Comparison of ENCODE assay signal across 8 mouse cellular contexts in the genomic region with DNA sequence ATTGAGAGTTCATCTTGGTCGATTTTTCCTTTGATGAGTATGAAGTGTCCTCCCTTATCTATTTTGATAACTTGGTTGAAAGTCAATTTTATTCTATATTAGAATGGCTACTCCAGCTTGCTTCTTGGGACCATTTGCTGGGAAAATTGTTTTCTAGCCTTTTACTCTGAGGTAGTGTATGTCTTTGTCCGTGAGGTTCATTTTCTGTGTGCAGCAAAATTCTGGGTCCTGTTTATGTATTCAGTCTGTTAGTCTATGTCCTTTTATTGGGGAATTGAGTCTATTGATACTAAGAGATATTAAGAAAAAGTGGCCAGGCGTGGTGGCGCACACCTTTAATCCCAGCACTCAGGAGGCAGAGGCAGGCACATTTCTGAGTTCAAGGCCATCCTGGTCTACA. TPM values are rescaled to one million over a fixed set of nuclear protein-coding genes. Genes with fewer than 3 reads are reported as not detected.
A peak's percentile ranks its signal among the peaks of the same experiment; 100 is the strongest.
DNase-seq lines count a peak whose midpoint lies in the region; ATAC-seq and TF ChIP-seq lines count a peak whose summit lies in the region.
"Not testable (repeated sequence)": the region's sequence is repeated elsewhere in the genome, so short reads cannot be mapped to it uniquely, and the experiment has no call there.

No protein-coding gene starts in this region.

- peak overlapping the region; percentile 33 for H3K4me3 ChIP-seq in forebrain, embryonic 13.5 days
- peak overlapping the region; percentile 40 for H3K4me3 ChIP-seq in heart, embryonic 16.5 days (ENCODE audit: low read length)
- peak overlapping the region; percentile 31 for H3K4me3 ChIP-seq in intestine, embryonic 16.5 days (ENCODE audit: low read length)
- peak overlapping the region; percentile 25 for H3K4me3 ChIP-seq in limb, embryonic 14.5 days (replicated peaks; ENCODE audit: low read length)
- peak overlapping the region; percentile 34 for H3K4me3 ChIP-seq in lung, embryonic 16.5 days (ENCODE audit: low read length)
- H3K4me3 ChIP-seq in neural tube, embryonic 11.5 days (ENCODE audit: low read depth, low read length) = peak overlapping the region; percentile 21
- peak overlapping the region; percentile 25 for H3K4me3 ChIP-seq in stomach, postnatal 0 days (ENCODE audit: low read depth, low read length)

- H3K9ac ChIP-seq in forebrain, embryonic 13.5 days = peak overlapping the region; percentile 56
- peak overlapping the region; percentile 41; the same call in 1 of the 2 replicates for H3K9ac ChIP-seq in heart, embryonic 16.5 days (ENCODE audit: low read length)
- not testable (repeated sequence) for H3K9ac ChIP-seq in intestine, embryonic 16.5 days (ENCODE audit: low read depth, low read length); limb, embryonic 14.5 days (ENCODE audit: low read depth, low read length, severe bottlenecking); lung, embryonic 16.5 days (ENCODE audit: low read length); neural tube, embryonic 11.5 days (ENCODE audit: low read length); stomach, postnatal 0 days (ENCODE audit: low read length)

- peak; percentile 28 for DNase-seq in embryo, embryonic 10.5 days (ENCODE audit: low spot score)
- DNase-seq in limb, embryonic 14.5 days (ENCODE audit: low spot score); neural tube, embryonic 11.5 days (ENCODE audit: low spot score); stomach, postnatal 0 days (ENCODE audit: low spot score): not testable (repeated sequence)

- not testable (repeated sequence) for TF ChIP-seq POLR2A in limb, embryonic 14.5 days (IDR thresholded peaks at IDR 0.05; ENCODE audit: borderline replicate concordance, extremely low read depth, insufficient read depth, insufficient read length)

- H3K27ac ChIP-seq in forebrain, embryonic 13.5 days; heart, embryonic 16.5 days (ENCODE audit: low read length); intestine, embryonic 16.5 days (ENCODE audit: low read length); limb, embryonic 14.5 days (replicated peaks; ENCODE audit: low read depth, low read length); lung, embryonic 16.5 days (ENCODE audit: low read length); neural tube, embryonic 11.5 days (ENCODE audit: low read depth, low read length); stomach, postnatal 0 days (replicated peaks): not testable (repeated sequence)

- peak overlapping the region; percentile 56 for H3K4me2 ChIP-seq in forebrain, embryonic 13.5 days
- H3K4me2 ChIP-seq in heart, embryonic 16.5 days (ENCODE audit: low read depth, low read length) = peak overlapping the region; percentile 66
- peak overlapping the region; percentile 53 for H3K4me2 ChIP-seq in intestine, embryonic 16.5 days (ENCODE audit: low read depth, low read length)
- H3K4me2 ChIP-seq in limb, embryonic 14.5 days (replicated peaks; ENCODE audit: low read depth, low read length, severe bottlenecking) = peak overlapping the region; percentile 43
- peak overlapping the region; percentile 51 for H3K4me2 ChIP-seq in lung, embryonic 16.5 days (ENCODE audit: low read depth, low read length)
- peak overlapping the region; percentile 38 for H3K4me2 ChIP-seq in neural tube, embryonic 11.5 days (ENCODE audit: low read depth)
- H3K4me2 ChIP-seq in stomach, postnatal 0 days (replicated peaks; ENCODE audit: low read depth) = peak overlapping the region; percentile 44

- H3K4me1 ChIP-seq in forebrain, embryonic 13.5 days; heart, embryonic 16.5 days (ENCODE audit: control insufficient read depth, insufficient read depth, low read length); intestine, embryonic 16.5 days (ENCODE audit: control insufficient read depth, insufficient read depth, low read length); limb, embryonic 14.5 days (ENCODE audit: control insufficient read depth, insufficient read depth, low read length); lung, embryonic 16.5 days (replicated peaks; ENCODE audit: control insufficient read depth, insufficient read depth, low read length); neural tube, embryonic 11.5 days (ENCODE audit: control insufficient read depth, insufficient read depth, low read length); stomach, postnatal 0 days (replicated peaks; ENCODE audit: control insufficient read depth, insufficient read depth): not testable (repeated sequence)

- not testable (repeated sequence) for TF ChIP-seq EP300 in stomach, postnatal 0 days (optimal IDR thresholded peaks at IDR 0.05)

- 40% methylated on average over 4 of the region's 4 CpGs for WGBS in forebrain, embryonic 13.5 days
- WGBS in heart, embryonic 16.5 days = 48% methylated on average over 4 of the region's 4 CpGs
- 43% methylated on average over 4 of the region's 4 CpGs for WGBS in intestine, embryonic 16.5 days
- 48% methylated on average over 4 of the region's 4 CpGs for WGBS in limb, embryonic 14.5 days
- WGBS in lung, embryonic 16.5 days = 28% methylated on average over 4 of the region's 4 CpGs
- WGBS in neural tube, embryonic 11.5 days = 43% methylated on average over 4 of the region's 4 CpGs
- WGBS in stomach, postnatal 0 days = 48% methylated on average over 4 of the region's 4 CpGs

- H3K36me3 ChIP-seq in forebrain, embryonic 13.5 days (ENCODE audit: poor library complexity, severe bottlenecking); heart, embryonic 16.5 days (ENCODE audit: control insufficient read depth, insufficient read depth); intestine, embryonic 16.5 days (ENCODE audit: control insufficient read depth, insufficient read depth, low read length); limb, embryonic 14.5 days (ENCODE audit: control insufficient read depth, insufficient read depth, low read length); lung, embryonic 16.5 days (ENCODE audit: control insufficient read depth, insufficient read depth, low read length); neural tube, embryonic 11.5 days (ENCODE audit: control insufficient read depth, insufficient read depth, low read length); stomach, postnatal 0 days (ENCODE audit: control insufficient read depth, insufficient read depth, low read length): not testable (repeated sequence)

- TF ChIP-seq CTCF in stomach, postnatal 0 days (IDR thresholded peaks at IDR 0.05; ENCODE audit: low read depth) = not testable (repeated sequence)

- H3K27me3 ChIP-seq in forebrain, embryonic 13.5 days; heart, embryonic 16.5 days (ENCODE audit: control insufficient read depth, insufficient read depth, low read length); intestine, embryonic 16.5 days (replicated peaks; ENCODE audit: control insufficient read depth, insufficient read depth, low read length); limb, embryonic 14.5 days (ENCODE audit: control insufficient read depth, insufficient read depth, low read length); lung, embryonic 16.5 days (ENCODE audit: control insufficient read depth, insufficient read depth, low read depth, low read length); neural tube, embryonic 11.5 days (ENCODE audit: control insufficient read depth, insufficient read depth, low read length); stomach, postnatal 0 days (ENCODE audit: control insufficient read depth, insufficient read depth, low read length): not testable (repeated sequence)

- H3K9me3 ChIP-seq in forebrain, embryonic 13.5 days (replicated peaks); heart, embryonic 16.5 days (replicated peaks; ENCODE audit: control insufficient read depth, low read length); intestine, embryonic 16.5 days (ENCODE audit: control insufficient read depth, low read length); limb, embryonic 14.5 days (ENCODE audit: control insufficient read depth, low read length); lung, embryonic 16.5 days (ENCODE audit: control insufficient read depth, low read length); neural tube, embryonic 11.5 days (ENCODE audit: control insufficient read depth, low read length); stomach, postnatal 0 days (ENCODE audit: control insufficient read depth, low read length): not testable (repeated sequence)

- ATAC-seq in forebrain, embryonic 13.5 days; heart, embryonic 16.5 days (replicated peaks; ENCODE audit: extremely low read depth, insufficient read depth, low FRiP score); intestine, embryonic 16.5 days; limb, embryonic 14.5 days (ENCODE audit: low FRiP score, low read depth); lung, embryonic 16.5 days (ENCODE audit: low read depth); neural tube, embryonic 11.5 days (ENCODE audit: insufficient read depth, low FRiP score, low TSS enrichment); stomach, postnatal 0 days (ENCODE audit: low FRiP score, low TSS enrichment): not testable (repeated sequence)

RNA-seq across cellular contexts. Expression of a gene that starts 27.8 kb away (rescaled TPM):
- polyA plus RNA-seq in forebrain, embryonic 13.5 days (2015; fragmentation: Nextera tagmentation; extraction: Ambion mirVana) = 29.3 and 32.9 TPM in 2 replicates
- polyA plus RNA-seq in heart, embryonic 16.5 days (2015; fragmentation: Nextera tagmentation; extraction: Ambion mirVana) = 19.3 and 23.5 TPM in 2 replicates
- polyA plus RNA-seq in intestine, embryonic 16.5 days (2015; fragmentation: Nextera tagmentation; extraction: Ambion mirVana) = 23.9 and 25.8 TPM in 2 replicates
- 32.9 and 33.7 TPM in 2 replicates for polyA plus RNA-seq in limb, embryonic 14.5 days (2012; rRNA removed)
- polyA plus RNA-seq in limb, embryonic 14.5 days (2014; fragmentation: Nextera tagmentation; extraction: Ambion mirVana) = 24.5 and 27.2 TPM in 2 replicates
- polyA plus RNA-seq in lung, embryonic 16.5 days (2015; fragmentation: Nextera tagmentation; extraction: Ambion mirVana) = 22.8 and 25.5 TPM in 2 replicates
- polyA plus RNA-seq in neural tube, embryonic 11.5 days (2014; fragmentation: Nextera tagmentation; extraction: Ambion mirVana) = 25.7 and 31.3 TPM in 2 replicates
- polyA plus RNA-seq in stomach, postnatal 0 days (2015; fragmentation: Nextera tagmentation; extraction: Ambion mirVana) = 13.9 and 14.9 TPM in 2 replicates

RNA-seq across cellular contexts. Expression of a gene that starts 56.2 kb away (rescaled TPM):
- 57.7 and 59.1 TPM in 2 replicates for polyA plus RNA-seq in forebrain, embryonic 13.5 days (2015; fragmentation: Nextera tagmentation; extraction: Ambion mirVana)
- polyA plus RNA-seq in heart, embryonic 16.5 days (2015; fragmentation: Nextera tagmentation; extraction: Ambion mirVana) = 2.7 and 3.7 TPM in 2 replicates
- polyA plus RNA-seq in intestine, embryonic 16.5 days (2015; fragmentation: Nextera tagmentation; extraction: Ambion mirVana) = 3.1 and 4.0 TPM in 2 replicates
- 6.0 and 7.0 TPM in 2 replicates for polyA plus RNA-seq in limb, embryonic 14.5 days (2012; rRNA removed)
- 7.6 and 8.6 TPM in 2 replicates for polyA plus RNA-seq in limb, embryonic 14.5 days (2014; fragmentation: Nextera tagmentation; extraction: Ambion mirVana)
- 0.80 and 0.83 TPM in 2 replicates for polyA plus RNA-seq in lung, embryonic 16.5 days (2015; fragmentation: Nextera tagmentation; extraction: Ambion mirVana)
- polyA plus RNA-seq in neural tube, embryonic 11.5 days (2014; fragmentation: Nextera tagmentation; extraction: Ambion mirVana) = 12.4 and 14.7 TPM in 2 replicates
- 4.8 and 5.3 TPM in 2 replicates for polyA plus RNA-seq in stomach, postnatal 0 days (2015; fragmentation: Nextera tagmentation; extraction: Ambion mirVana)
